Mouse (Mus musculus): ENCODE measurements at regions not wholly inside any gene's neighbourhood (a gene's known extent, or its start where the extent isn't known, plus 50 kb on each side); places are given as distances from the start of the nearest gene placed in this dataset.

GRCm38 (mm10) chr1:161664321-161664720 is 124.0 kb downstream of the Fasl start:
- TF ChIP-seq CTCF (conservative IDR thresholded peaks at IDR 0.05; ENCODE audit: low read length) (no peak), NANOG (IDR thresholded peaks at IDR 0.05; ENCODE audit: borderline replicate concordance, low read length) (no peak), POU5F1 (IDR thresholded peaks at IDR 0.05; ENCODE audit: borderline replicate concordance, low read length) (no peak)

Data from E14TG2a.4 (cell line).